Mouse (Mus musculus) embryo, embryonic 10 days (tissue): ENCODE results near the gene Vtn.
A peak's percentile ranks its signal among the peaks of the same experiment; 100 is the strongest.

Experiments used
- DNase-seq: peaks from one replicate; pipeline ENCODE4 v3.0.0-alpha.2; 2015; ENCODE audit warnings: low spot score

Vtn gene

DNA sequence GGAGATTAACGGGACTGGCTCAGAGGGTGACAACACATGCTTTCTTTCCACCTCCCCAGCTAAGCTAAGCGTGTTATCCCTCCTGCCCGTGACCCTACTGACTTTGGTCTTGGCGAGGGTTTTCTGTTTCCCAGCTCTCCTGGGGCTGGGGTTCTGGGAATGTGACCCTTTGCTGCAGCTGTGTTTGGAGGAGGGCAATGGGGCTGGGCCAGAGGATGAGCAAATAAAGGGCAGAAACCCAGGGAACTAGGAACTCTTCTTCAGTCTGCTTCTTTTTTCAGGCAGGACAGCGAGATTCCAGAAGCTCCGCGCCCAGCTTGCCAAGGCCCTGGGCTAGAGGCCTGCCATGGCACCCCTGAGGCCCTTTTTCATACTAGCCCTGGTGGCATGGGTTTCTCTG is at the start of gene Vtn:
Gene Vtn (plus strand): TSS at position 88 of the 400 bp plus-strand sequence.
- peak; percentile 26 for DNase-seq

DNA sequence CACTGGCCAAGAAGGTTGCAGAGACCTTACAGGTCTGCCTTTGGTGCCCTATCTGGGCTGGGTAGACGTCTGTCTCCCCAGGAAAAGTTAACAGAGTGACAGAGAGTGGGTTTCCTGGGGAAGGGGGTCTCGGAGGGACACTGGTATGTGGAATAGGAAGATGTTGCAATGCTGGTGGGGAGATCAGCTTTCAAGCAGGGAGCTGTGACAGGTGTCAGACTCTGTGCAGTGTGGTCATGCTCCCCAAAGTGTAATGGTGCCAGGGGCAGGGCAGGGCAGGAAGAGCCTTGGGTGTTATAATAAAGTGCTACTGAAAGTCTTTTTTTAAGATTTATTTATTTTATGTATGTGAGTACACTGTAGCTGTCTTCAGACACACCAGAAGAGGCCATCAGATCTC is 48.6 kb upstream of the Vtn start:
- no peak for DNase-seq

DNA sequence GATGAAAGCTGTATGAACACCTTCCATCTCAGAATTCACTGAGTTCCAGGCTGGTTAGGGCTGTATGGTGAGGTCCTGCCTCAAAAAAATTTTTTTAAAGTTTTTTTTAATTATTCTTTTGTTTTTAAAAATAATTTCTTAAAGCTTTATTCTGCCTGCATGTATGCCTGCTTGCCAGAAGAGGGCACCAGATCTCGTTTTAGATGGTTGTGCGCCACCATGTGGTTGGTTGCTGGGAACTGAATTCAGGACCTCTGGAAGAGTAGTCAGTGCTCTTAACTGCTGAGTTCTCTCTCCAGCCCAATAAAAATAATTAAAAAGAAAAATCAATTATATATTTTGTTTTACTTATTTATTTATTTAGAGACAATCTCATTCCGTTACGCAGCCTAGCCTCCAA is 45.2 kb upstream of the Vtn start:
- DNase-seq: peak; percentile 79

DNA sequence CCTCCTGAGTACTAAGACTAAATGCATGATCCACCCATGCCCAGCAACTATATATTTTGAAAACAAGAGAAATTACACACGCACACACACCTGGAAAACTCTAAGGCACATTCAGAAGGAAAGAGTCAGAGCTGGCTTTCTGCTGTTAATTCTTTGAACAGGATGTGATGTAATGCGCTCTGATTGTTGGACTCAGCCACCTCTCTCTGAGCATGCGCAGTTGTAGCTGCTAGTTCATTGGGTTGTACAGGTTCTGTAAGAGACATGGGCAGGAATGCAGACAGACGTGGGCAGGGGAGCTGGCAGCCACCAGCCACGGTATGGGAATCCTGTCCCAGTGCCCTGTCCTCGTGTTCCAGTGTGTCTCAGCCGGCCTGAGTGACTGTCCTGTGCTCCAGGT is 44.6 kb upstream of the Vtn start:
- DNase-seq: no peak

DNA sequence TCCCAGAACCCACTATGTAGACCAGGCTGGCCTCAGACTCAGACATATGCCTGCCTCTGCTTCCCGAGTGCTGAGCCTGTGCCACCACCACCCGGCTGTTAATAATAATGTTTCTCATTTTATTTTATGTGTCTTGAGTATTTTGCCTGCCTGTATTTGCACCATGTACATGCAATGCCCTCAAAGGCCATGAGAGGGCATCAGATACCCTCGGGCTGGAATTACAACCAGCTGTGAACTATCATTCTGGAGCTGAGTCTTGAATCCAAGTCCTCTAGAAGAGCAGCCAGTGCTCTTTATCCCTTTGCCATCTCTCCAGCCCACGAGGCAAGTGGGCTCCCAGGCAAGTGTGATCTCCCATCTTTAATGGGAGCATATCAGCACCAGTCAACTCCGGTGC is 43.6 kb upstream of the Vtn start:
- peak; percentile 68 for DNase-seq

DNA sequence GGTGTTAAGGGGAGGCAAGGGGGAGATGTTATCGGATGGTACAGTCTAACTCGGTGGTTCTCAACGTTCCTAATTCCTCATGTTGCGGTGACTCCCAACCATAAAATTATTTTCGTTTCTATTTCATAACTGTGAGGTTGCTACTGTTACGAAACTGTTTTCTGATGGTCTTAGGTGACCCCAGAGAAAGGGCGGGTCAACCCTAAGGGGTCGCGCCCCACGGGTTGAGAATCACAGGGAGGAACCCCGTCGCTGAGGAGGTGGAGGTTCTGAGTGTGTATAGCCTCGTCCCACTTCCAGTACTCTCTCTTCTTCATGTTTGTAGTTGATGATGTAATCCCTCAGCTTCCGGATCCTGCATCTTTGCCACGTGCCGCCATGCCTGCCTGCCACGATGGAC is 40.2 kb upstream of the Vtn start:
- DNase-seq: no peak

DNA sequence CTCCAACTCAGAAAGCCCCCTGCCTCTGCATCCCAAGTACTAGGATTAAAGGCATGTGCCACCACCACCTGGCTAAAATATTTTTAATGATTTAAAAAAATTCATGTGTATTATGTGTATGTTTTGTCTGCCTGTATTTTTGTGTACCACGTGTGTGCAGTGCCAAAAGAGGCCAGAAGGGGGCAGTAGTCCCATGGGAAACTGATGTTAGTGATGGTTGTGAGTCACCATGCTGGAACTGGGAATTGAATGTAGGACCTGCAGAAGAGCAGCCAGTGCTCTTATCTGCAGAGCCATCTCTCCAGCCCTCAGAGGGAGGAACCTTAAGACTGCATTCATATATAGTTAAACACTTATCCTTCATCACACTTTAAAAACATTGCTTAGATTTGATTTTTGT is 37.0 kb upstream of the Vtn start:
- no peak for DNase-seq

DNA sequence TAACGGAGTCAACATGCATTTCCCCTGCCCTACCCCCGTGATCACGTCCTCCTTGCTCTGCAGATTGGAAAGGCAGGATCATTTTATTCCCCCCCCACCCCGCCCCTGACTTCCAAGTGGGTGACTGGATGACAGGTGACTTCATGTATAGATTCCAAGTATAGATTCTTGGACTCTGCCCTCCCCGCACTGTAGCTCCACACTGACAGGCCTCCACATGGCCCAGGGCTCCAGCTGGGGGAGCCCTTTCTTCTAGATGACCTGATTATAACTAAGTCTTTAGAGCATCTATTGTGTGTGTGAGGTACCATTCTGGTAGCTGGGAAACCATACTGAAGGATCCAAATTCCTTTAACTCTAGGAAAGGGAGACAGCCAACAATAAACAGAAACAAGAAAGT is 36.2 kb upstream of the Vtn start:
- no peak for DNase-seq

DNA sequence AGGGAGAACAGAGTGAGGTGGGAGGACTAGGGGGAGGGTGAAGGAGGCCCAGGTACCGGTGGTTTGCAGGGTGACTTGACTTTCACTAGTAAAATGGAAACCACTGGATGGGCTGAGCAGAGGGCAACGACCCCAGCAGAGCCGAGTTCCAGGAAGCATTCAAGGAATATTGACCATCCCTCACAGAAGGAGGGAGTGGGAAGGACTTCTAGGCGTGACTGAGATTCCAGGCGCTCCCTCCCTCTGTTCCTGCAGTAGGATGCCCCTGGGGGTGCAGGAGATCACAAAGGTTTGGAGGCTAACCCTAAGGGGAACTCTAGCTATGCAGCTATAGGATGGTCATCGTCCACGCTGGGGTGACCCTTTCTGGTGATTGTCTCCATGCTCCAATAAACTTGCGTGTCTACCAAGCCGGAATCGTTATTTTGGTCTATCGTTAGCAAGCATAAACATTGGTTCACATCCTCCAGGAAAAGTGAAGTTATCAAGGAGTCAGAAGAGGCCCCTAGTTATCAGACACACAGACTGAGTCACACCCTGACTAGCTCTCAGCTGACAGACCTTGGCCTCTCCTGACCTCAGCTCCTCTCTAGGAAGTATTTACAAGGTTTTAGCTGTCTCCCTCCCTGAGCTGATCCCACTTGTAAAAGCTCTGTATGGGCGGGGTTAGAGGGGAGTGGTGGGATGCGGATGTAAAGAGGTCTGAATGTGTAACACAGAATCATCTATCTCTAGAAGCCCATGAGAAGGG is 35.4 kb upstream of the Vtn start:
- no peak for DNase-seq

DNA sequence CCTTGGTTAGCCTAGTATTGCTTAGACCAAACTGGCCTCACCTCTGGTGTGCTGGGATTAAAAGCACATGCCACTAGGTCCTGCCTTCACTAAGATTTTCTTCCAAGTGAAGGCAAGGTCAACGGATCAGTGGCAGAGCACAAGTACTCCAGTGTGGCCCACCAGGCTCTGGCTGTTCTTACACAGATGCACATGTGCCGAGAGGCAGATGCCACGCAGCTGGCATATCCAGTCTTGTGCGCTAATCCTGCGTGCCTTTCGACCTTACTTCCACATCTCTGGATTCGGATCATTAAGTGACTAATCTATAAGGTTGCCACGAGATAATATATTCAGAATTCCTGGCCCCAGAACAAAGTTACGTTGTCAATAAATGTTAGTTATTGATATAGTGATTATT is 33.8 kb upstream of the Vtn start:
- DNase-seq: peak; percentile 20

DNA sequence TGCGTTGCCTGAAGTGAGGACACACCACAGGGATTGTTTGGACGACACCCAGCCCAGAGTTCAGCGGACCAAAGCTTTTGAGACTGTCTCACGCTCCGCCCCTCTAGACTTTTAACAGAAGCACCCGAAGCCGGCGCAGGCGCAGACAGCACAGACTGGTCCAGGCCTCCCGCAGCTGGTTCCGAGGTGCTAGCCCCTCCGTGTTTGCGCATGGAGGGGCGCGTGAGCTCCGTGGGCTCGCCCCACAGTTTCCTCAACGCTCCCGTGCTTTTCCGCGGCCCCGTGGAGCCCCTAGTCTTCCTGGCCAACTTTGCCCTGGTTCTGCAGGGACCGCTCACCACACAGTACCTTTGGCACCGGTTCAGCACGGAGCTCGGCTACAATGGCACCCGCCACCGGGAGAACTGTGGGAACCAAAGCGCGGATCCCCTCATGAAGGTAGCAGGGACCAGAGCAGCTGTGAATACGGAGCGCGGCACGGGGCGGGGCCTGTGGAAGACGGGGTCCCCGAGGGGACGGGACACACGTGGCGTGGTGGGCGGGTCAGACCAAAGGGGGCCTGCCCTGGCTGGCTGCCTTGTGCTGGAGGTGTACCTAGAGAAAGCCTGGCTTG is 33.2 kb upstream of the Vtn start, which contains the start of gene Slc46a1:
Gene Slc46a1 (plus strand): TSS at position 130 of the 613 bp plus-strand sequence.
- peak; percentile 94 for DNase-seq

DNA sequence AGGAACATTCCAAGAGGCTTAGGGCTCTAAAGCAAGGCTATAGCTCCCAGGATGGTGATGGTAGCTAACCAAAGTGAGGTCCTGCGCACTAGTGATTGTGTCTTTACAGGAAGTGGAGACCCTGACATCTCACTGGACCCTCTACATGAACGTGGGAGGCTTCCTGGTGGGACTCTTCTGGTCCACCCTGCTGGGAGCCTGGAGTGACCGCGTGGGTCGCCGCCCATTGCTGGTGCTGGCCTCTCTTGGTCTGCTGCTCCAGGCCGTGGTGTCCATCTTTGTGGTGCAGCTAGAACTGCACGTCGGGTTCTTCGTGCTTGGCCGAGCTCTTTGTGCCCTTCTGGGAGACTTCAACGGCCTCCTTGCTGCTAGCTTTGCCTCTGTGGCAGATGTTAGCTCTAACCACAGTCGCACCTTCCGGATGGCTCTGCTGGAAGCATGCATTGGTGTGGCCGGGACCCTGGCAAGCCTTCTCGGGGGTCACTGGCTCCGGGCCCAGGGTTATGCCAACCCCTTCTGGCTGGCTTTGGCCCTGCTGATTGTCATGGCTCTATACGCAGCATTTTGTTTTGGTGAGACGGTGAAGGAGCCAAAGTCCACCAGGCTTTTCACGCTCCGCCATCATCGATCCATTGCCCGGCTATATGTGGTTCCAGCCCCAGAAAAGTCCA is 32.5 kb upstream of the Vtn start:
- no peak for DNase-seq

DNA sequence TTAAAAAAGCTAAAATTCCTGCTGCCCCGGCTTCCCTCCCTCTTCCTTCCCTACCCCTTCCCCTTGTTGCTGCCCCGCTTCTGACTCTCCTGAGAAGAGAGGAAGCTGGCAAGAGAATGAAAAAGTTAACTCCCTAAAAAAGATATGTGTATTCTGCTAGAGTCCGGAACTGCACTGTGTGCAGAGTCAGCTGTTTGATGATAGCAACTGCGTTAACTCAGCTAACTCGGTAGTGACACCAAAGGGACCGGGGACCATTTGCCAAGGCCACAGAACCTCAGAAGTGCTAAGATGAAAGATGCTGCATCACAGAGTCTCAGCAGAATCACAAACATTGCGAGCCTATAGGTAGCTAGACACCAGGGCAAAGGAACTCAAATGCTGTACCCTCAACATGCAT is 31.4 kb upstream of the Vtn start:
- no peak for DNase-seq

DNA sequence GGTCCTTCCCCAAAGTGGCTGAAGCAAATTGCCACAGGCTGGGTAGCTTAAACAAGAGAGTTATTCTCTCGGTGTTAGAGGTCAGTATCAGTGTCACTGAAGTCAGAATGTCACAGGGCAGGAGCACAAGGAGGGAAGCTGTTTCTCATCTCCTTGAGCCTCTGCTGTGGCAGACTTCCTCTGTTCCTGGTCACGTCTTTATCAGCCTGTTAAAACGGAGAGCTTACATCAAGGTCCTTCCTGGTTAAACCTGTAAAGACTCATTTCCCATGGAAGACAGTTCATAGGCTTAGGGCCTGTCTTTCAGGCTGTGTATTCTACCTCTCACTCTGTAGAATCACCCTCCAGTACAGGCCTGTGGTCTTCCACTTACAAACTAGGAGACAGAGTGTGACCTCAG is 31.0 kb upstream of the Vtn start:
- no peak for DNase-seq

DNA sequence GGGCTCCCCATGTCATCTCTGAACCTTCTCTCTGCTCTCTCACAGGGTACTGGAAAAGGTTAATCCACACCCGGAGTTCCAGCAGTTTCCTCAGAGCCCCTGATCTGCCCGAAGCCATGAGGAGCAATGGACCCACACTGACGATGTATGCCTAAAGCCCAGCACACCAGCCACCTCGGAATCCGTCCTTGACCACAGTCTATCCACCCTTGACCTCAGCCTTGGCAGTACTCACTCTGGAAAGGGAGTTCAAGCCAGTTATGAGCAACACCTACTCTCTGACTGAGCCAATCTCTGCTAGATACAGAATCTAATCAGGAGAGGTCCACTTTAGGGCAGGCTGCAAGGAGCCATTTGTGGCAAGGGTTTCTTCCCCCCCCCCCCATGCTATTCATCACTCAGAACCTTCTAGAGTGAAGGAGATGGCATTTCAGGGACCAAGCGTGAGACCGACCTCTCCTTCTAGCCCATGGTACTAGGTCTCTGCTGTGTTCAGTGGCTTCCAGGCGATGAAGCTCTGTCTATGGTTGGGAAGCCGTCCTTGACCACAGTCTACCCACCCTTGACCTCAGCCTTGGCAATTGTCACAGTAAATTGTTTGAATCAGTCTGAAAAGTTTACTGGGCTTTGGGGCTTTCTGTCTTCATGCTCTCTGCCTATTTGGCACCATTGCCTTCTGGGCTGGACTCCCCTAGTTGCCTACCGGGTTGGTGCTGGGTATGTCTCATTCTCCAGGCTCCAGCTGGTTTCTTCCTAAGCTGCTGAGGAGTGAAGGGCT is 27.4 kb upstream of the Vtn start:
- no peak for DNase-seq

DNA sequence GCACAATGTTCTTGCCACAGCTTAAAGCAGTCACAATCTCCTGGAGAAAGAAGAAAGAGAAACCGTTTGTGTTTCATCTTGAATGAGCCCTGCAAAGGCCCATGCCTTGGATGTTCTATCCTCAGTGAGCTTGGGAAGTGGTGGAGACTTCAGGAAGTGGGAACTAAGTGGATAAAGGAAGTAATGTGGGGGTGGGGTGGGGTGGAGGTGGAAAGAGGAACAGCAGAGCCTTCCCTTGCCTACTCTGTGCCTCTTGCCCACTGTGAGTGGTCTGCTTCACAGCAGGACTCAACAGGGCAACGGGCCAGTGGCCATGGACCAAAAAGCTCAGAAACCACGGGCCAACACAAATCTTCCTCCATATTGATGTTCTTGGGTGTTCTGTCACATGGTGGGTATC is 23.6 kb upstream of the Vtn start:
- no peak for DNase-seq

DNA sequence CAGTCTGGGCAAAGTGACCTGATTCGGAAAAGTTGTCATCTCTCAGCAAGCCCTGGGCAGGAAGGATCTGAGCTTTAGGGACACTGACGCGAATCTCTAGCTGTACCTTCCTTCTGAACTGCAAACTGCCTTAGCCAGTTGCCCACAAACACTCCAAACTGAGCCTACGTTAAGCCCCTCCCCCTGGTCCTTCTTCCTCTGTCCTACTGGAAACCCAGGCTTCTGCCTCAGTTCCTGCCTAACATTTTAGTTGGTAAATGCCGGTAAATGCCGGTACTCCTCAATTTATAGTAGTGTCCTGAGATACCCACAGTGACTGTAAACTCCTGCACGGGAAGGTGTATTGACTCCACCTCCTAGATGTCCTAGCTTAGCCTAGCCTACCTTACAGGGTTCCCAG is 15.3 kb upstream of the Vtn start:
- no peak for DNase-seq

DNA sequence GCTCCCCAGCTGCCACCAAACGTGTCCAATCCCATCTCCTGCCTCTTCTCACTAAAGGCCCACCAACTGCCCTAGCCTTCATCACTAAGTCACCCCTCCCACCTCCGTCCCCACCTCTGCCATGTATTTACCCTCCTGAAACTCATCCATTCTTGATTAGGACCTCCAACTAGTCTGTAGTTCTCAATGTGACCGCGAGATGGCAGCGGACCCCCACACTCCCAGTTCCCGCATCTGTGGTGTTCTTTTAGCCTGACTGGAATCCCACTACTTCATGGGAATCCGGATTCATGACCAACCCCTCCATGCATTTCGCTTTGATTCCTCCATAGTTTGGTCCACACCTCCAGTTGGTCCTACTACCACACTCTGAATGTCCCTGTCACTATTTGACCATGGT is 10.7 kb upstream of the Vtn start:
- DNase-seq: peak; percentile 86

DNA sequence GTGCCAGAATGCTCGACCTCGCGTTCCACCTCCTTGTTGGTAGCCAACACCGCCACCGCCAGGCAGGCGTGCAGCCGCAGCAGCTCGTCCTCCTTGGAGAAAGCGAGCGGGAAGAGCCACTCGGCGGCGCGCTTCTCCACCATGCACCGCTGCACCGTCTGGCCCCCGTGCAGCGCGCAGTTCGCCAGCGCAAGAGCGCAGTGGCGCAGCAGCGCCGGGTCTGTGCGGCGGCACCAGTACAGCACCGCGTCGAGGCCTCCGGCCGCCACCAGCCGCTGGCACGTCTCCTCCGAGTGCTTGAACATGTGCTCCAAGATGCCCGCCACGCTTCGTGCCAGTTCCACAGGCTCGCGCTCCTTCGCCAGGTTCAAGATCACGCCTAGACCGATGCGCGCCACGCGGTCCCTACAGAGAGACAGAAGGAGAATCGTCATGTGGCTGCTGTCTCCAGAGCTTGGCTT is 8.1 kb upstream of the Vtn start:
- DNase-seq: peak; percentile 87

DNA sequence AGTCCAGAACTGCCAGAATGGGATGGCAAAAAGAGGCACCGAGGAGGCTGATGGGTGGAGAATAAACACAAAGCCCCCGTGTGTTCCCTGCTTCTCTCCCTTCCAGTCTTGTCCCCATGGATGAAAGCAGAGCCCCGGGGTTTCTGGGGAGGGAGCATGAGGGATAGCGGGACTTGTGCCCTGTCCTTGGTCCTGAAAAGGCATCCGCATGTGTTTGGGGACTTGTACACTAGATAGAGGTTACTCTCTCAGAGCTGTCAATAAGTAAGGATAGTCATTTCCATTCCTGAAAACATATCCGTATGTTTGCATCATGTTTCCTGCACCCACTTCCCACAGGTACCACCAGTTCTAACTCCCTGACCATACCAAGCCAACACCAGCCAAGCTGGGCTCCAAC is 3.0 kb upstream of the Vtn start:
- DNase-seq: peak; percentile 82

DNA sequence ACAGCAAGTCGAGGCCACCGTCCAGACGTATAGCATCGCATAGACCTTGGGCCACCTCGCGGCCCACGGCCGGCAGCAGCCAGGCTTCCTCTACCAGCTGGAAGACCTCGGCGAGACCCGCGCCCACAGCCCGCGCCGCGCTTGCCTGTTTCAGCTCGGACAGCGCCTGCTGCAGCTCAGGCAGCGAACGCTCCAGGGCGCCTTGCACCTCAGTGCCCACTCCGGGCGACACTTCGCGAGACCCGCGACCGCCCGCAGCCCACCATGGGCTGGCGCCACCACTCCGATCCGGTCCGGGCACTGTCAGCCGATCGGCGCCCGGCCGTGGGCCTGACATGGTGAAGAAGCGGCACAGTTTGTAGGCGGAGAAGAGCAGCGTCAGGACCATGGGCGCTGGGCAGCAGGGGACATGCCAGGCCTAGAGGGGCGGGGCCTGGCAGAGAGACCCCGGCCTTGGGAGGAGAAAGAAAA is 1.8 kb upstream of the Vtn start:
- peak; percentile 43 for DNase-seq
